ENCODE assay signal across 13 mouse cellular contexts in the genomic region with DNA sequence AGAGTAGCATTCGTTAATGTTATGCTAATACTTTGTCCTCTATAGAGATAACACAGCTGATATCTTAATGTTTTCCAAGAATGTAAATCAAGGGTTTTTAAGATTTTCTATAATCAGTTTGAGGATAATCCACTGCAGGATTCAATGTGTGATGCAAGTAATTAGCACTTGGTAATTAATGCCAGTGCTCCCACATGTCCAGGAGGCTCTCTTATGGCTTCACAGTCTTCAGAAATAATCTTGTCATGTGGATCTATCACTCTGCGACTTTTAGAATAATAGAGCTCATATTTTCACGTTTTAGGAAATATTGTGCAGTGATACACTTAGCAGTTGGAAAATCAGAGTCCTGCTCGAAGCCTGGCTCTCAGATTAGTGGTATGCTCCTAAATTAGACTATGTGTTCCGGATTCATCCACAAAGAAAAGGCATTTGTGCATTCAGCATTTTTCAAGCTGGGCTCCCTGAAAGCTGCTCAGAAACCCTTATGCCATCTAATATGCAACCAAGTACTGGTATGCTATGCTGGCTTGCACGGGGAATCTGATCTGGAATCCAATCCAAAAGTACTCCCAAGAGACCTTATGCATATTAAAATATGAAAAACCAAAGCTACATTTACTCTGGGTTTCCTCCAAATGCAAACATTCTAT.
DNase-seq lines count a peak whose midpoint lies in the region; ATAC-seq lines count a peak whose summit lies in the region.
"Had no signal": no experiment of that assay in that cellular context is flagged by ENCODE, and none has a peak within 500 bp of the region (broad histone marks: within the 10 kb centered on the region; RNA-seq: fewer than 3 reads in every experiment).

No protein-coding gene starts in this region.

- no peak for DNase-seq in midbrain, embryonic 11.5 days (ENCODE audit: low spot score, missing footprints)
- peak; percentile 3 for DNase-seq in left cerebral cortex, postnatal 4 days
- peak; percentile 12 for DNase-seq in right cerebral cortex, postnatal 4 days
- no peak for DNase-seq in testis, postnatal 14 days (ENCODE audit: low spot score)
- no peak for DNase-seq in spleen, adult 18-20 months
- DNase-seq: gastrocnemius, postnatal 14 days; heart, postnatal 10 days; lung, postnatal 10 days; thymus, postnatal 36 days had no signal

- no peaks in the 10 kb centered on the region for H3K9me3 ChIP-seq in midbrain, embryonic 13.5 days
- H3K9me3 ChIP-seq in midbrain, embryonic 11.5 days (ENCODE audit: control insufficient read depth, low read length) = no peaks in the 10 kb centered on the region
- H3K9me3 ChIP-seq in hindbrain, embryonic 16.5 days (ENCODE audit: control insufficient read depth, low read length) = no peaks in the 10 kb centered on the region

- no peak overlapping the region for H3K4me3 ChIP-seq in midbrain, embryonic 13.5 days (replicated peaks)
- H3K4me3 ChIP-seq in midbrain, embryonic 11.5 days (ENCODE audit: low read depth, low read length) = no peak overlapping the region
- no peak overlapping the region for H3K4me3 ChIP-seq in hindbrain, embryonic 16.5 days (ENCODE audit: low read length)

- WGBS in midbrain, embryonic 13.5 days = 58% methylated on average over 6 of the region's 6 CpGs
- 70% methylated on average over 6 of the region's 6 CpGs for WGBS in midbrain, embryonic 11.5 days
- 51% methylated on average over 6 of the region's 6 CpGs for WGBS in hindbrain, embryonic 16.5 days

- H3K27me3 ChIP-seq in midbrain, embryonic 13.5 days = no peaks in the 10 kb centered on the region
- no peaks in the 10 kb centered on the region for H3K27me3 ChIP-seq in midbrain, embryonic 11.5 days (ENCODE audit: control insufficient read depth, insufficient read depth, low read length)
- H3K27me3 ChIP-seq in hindbrain, embryonic 16.5 days (replicated peaks; ENCODE audit: control insufficient read depth, insufficient read depth, low read length) = no peaks in the 10 kb centered on the region

- H3K9ac ChIP-seq in midbrain, embryonic 13.5 days (replicated peaks) = no peak overlapping the region
- H3K9ac ChIP-seq in midbrain, embryonic 11.5 days (ENCODE audit: low read length) = no peak overlapping the region
- no peak overlapping the region for H3K9ac ChIP-seq in hindbrain, embryonic 16.5 days (ENCODE audit: low read depth, low read length)

- peak; percentile 63 for ATAC-seq in midbrain, embryonic 13.5 days
- no peak for ATAC-seq in midbrain, embryonic 11.5 days (ENCODE audit: low FRiP score)
- ATAC-seq in hindbrain, embryonic 16.5 days = peak; percentile 72
- ATAC-seq in erythroid progenitor cell, adult 5-6 weeks (replicated peaks; ENCODE audit: low FRiP score, poor library complexity, severe bottlenecking) = no peak

- no peaks in the 10 kb centered on the region for H3K36me3 ChIP-seq in midbrain, embryonic 13.5 days
- H3K36me3 ChIP-seq in midbrain, embryonic 11.5 days (ENCODE audit: control insufficient read depth, insufficient read depth, low read length) = no peaks in the 10 kb centered on the region
- no peaks in the 10 kb centered on the region for H3K36me3 ChIP-seq in hindbrain, embryonic 16.5 days (ENCODE audit: control insufficient read depth, insufficient read depth, low read length)

- peaks cover 13% of the 10 kb centered on the region for H3K4me1 ChIP-seq in midbrain, embryonic 13.5 days (replicated peaks)
- no peaks in the 10 kb centered on the region for H3K4me1 ChIP-seq in midbrain, embryonic 11.5 days (ENCODE audit: control insufficient read depth, insufficient read depth, low read length)
- H3K4me1 ChIP-seq in hindbrain, embryonic 16.5 days (ENCODE audit: control insufficient read depth, insufficient read depth, low read depth, low read length) = peaks cover 2% of the 10 kb centered on the region; the same call in 1 of the 2 replicates

- H3K27ac ChIP-seq in midbrain, embryonic 13.5 days = peak overlapping the region; percentile 73
- H3K27ac ChIP-seq in midbrain, embryonic 11.5 days (ENCODE audit: low read depth, low read length) = no peak overlapping the region
- 0 out of 2 replicates have a peak overlapping the region, but pooled peaks have one; percentile 29 for H3K27ac ChIP-seq in hindbrain, embryonic 16.5 days (ENCODE audit: low read depth, low read length)
- H3K27ac ChIP-seq: kidney, postnatal 0 days had no signal

- intact Hi-C loops in left cerebral cortex, postnatal 4 days (cut with DNase I) = loop anchor here (10.0 kb wide), 1 partner anchor 476 kb away; no protein-coding TSS in a partner anchor

- H3K4me2 ChIP-seq in midbrain, embryonic 13.5 days (replicated peaks) = no peak overlapping the region
- H3K4me2 ChIP-seq in midbrain, embryonic 11.5 days = no peak overlapping the region
- no peak overlapping the region for H3K4me2 ChIP-seq in hindbrain, embryonic 16.5 days (ENCODE audit: low read length)

Comparison
In these comparisons a context has a peak if more than half of its experiments do, and no peak if none do; other contexts are left out.
1. ATAC-seq: peak in midbrain, embryonic 13.5 days (single experiment) and hindbrain, embryonic 16.5 days (single experiment); none in midbrain, embryonic 11.5 days (single experiment) and erythroid progenitor cell, adult 5-6 weeks (single experiment).
2. DNase-seq: peak in left cerebral cortex, postnatal 4 days (single experiment) and right cerebral cortex, postnatal 4 days (single experiment); none in midbrain, embryonic 11.5 days (single experiment), testis, postnatal 14 days (single experiment) and spleen, adult 18-20 months (0 of 2).